Mouse (Mus musculus): ENCODE data around the gene Rnf187. TPM values are rescaled to one million over a fixed set of nuclear protein-coding genes. Genes with fewer than 3 reads are reported as not detected.
A peak's percentile ranks its signal among the peaks of the same experiment; 100 is the strongest.

The Rnf187 gene
- 315 and 331 TPM in 2 replicates for polyA plus RNA-seq (2014; fragmentation: Nextera tagmentation; extraction: Ambion mirVana)

DNA sequence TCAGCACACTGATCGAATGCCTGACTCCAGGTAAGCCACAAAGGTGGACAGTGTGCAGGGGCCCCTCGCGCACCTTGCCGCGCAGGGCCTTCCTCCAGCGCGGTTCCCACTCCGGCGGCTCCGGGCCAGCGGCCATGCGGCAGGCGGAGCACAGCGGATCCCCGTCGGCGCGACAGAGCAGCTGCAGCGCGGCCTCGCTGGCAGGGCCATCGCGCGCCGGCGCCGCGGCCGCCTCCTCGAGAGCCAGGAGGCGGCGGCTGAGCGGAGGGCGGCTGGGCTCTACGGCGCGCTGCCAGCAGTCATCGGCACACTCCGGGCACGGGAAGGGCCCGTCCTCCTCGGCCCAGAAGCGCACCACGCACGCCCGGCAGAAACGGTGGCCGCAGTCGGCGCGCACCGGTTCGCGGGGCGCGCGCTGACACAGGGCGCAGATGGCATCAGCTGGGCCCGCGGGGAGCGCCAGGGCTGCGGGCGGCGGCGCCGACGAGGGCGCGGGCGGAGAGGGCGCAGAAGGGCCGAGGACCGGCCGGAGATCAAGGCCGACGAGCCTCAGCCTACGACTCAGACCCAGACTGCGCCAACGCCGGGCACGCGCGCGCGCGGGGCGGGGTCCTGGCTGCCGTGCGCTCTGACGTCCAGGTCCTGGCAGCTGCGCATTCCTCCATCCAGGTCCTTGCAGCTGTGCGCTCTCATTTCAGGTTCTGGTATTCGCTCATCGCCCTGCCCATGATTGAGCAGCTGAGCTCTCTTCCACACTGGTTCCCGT lies at the start of gene Rnf187:
TSS of gene Rnf187 (minus strand) at position 595 of the 766 bp plus-strand sequence.
- Histone ChIP-seq H3K27me3 (ENCODE audit: control insufficient read depth, insufficient read depth, low read length) (no peaks in the 10 kb centered on the region), H3K9me3 (replicated peaks; ENCODE audit: control insufficient read depth, low read length) (no peaks in the 10 kb centered on the region), H3K27ac (replicated peaks; ENCODE audit: low read depth, low read length) (peak within 1 kb of the TSS; percentile 81), H3K36me3 (replicated peaks; ENCODE audit: control insufficient read depth, insufficient read depth, low read depth, low read length) (peaks cover 6% of the 10 kb centered on the region; the same call in 1 of the 2 replicates), H3K4me2 (ENCODE audit: low read depth, low read length) (peak within 1 kb of the TSS; percentile 77), H3K9ac (replicated peaks; ENCODE audit: low read length) (peak within 1 kb of the TSS; percentile 97), H3K4me1 (ENCODE audit: control insufficient read depth, insufficient read depth, low read length) (peaks cover 3% of the 10 kb centered on the region; the same call in 1 of the 2 replicates), H3K4me3 (ENCODE audit: low read depth, low read length) (peak within 1 kb of the TSS; percentile 90)
- ATAC-seq (replicated peaks; ENCODE audit: insufficient number of reproducible peaks, low FRiP score, low TSS enrichment, low read depth) (peak; percentile 97), DNase-seq (ENCODE audit: low spot score) (peak; percentile 96)
- under 1% methylated on average over 88 of the region's 95 CpGs for WGBS

DNA sequence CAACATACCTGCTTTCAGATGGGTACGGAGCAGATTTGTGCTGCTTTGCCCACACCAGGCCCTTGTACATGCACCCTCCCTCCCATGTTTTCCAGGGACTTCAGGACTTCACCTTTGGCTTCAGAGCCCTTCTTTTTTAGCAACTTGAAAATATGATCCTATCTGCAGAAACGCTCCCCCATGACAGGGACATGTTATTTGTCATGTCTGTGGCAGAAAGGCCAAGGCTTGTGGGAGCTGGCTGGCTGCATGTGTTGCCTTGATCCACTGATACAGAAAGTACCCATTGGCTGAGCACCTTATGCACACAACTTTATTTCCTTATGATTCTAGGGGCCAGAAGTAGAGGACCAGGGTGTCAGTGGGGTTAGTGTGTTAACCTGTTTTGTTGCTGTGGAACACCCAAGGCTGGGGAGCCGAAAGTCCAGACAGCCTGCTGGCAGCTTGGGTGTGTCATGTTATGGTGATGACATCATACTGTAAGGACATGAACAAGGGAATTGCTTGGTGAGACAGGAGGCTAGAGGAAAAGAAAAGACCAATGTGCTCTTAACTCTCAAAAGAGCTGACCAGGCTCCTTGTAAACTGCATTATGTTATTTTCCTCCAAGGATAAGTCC lies 46.7 kb upstream of the Rnf187 start:
- Histone ChIP-seq H3K27me3 (ENCODE audit: control insufficient read depth, insufficient read depth, low read length) (no peaks in the 10 kb centered on the region), H3K9me3 (replicated peaks; ENCODE audit: control insufficient read depth, low read length) (no peaks in the 10 kb centered on the region), H3K4me1 (ENCODE audit: control insufficient read depth, insufficient read depth, low read length) (no peaks in the 10 kb centered on the region), H3K4me2 (ENCODE audit: low read depth, low read length) (no peak overlapping the region), H3K9ac (replicated peaks; ENCODE audit: low read length) (no peak overlapping the region), H3K4me3 (ENCODE audit: low read depth, low read length) (no peak overlapping the region), H3K27ac (replicated peaks; ENCODE audit: low read depth, low read length) (no peak overlapping the region), H3K36me3 (replicated peaks; ENCODE audit: control insufficient read depth, insufficient read depth, low read depth, low read length) (peaks cover 12% of the 10 kb centered on the region)
- WGBS = 88% methylated on average over 3 of the region's 3 CpGs
- DNase-seq (ENCODE audit: low spot score) = no peak
- ATAC-seq (replicated peaks; ENCODE audit: insufficient number of reproducible peaks, low FRiP score, low TSS enrichment, low read depth) = no peak

DNA sequence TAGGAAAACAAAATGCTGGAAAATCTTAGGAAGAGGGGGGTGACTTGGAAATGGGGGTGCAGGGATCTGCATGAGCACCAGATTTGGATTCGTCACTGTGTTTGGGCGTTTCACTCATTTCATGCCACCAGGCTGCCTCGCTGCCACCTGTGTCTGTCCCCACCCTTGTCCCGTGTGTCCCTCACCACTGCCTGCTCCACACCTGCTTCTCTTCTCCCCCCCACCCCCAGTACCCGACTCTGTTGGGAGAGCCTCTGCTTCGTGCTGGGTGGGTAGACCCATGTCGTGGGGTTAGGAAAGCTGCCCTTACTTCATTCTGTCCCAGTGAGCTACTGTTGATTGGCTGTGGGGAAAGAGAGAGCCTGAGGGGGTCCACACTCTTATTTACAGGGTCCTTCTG lies 45.9 kb upstream of the Rnf187 start:
- H3K4me2 ChIP-seq (ENCODE audit: low read depth, low read length) = no peak overlapping the region
- peaks cover 9% of the 10 kb centered on the region for H3K36me3 ChIP-seq (replicated peaks; ENCODE audit: control insufficient read depth, insufficient read depth, low read depth, low read length)
- ATAC-seq (replicated peaks; ENCODE audit: insufficient number of reproducible peaks, low FRiP score, low TSS enrichment, low read depth) (no peak), DNase-seq (ENCODE audit: low spot score) (no peak)
- H3K27me3 ChIP-seq (ENCODE audit: control insufficient read depth, insufficient read depth, low read length) = no peaks in the 10 kb centered on the region
- WGBS = 90% methylated on average over 7 of the region's 7 CpGs
- no peak overlapping the region for H3K27ac ChIP-seq (replicated peaks; ENCODE audit: low read depth, low read length)
- no peaks in the 10 kb centered on the region for H3K9me3 ChIP-seq (replicated peaks; ENCODE audit: control insufficient read depth, low read length)
- H3K4me1 ChIP-seq (ENCODE audit: control insufficient read depth, insufficient read depth, low read length) = peaks cover 3% of the 10 kb centered on the region
- H3K4me3 ChIP-seq (ENCODE audit: low read depth, low read length) = no peak overlapping the region
- H3K9ac ChIP-seq (replicated peaks; ENCODE audit: low read length) = no peak overlapping the region

DNA sequence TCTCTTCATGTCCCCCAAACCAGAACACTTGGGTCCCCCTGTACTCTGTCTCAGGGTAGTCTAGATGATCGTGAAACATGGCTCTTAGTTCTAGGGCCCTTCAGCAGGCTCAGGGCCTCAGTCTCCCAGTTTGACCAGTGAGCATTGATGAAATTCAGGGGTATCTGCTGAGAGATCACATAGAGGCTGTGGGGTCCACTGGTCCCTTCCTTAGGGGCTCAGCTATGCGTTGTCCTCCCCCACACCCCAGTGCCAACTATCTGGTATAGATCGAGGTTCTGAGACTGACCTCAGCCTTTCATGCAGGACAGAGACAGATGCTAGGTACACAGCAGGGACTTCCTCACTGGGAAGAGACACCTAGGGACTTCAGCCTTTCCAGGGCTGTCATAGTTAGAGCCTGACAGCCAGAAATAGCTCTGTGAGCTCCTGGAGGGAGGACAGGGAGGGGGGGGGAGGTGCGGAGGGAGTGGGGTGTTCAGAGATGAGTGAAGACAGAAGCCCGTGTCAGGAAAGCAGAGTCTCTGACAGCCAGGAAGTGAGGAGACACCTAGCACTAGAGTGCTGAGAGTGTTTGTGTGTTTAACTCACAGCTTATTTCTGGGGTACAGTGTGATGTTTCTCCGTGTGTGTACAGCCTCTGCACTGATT lies 45.1 kb upstream of the Rnf187 start:
- Histone ChIP-seq H3K27ac (replicated peaks; ENCODE audit: low read depth, low read length) (no peak overlapping the region), H3K36me3 (replicated peaks; ENCODE audit: control insufficient read depth, insufficient read depth, low read depth, low read length) (peaks cover 4% of the 10 kb centered on the region), H3K27me3 (ENCODE audit: control insufficient read depth, insufficient read depth, low read length) (no peaks in the 10 kb centered on the region), H3K9me3 (replicated peaks; ENCODE audit: control insufficient read depth, low read length) (no peaks in the 10 kb centered on the region), H3K4me3 (ENCODE audit: low read depth, low read length) (no peak overlapping the region), H3K4me2 (ENCODE audit: low read depth, low read length) (no peak overlapping the region), H3K4me1 (ENCODE audit: control insufficient read depth, insufficient read depth, low read length) (peaks cover 8% of the 10 kb centered on the region), H3K9ac (replicated peaks; ENCODE audit: low read length) (no peak overlapping the region)
- 85% methylated on average over 6 of the region's 6 CpGs for WGBS
- ATAC-seq (replicated peaks; ENCODE audit: insufficient number of reproducible peaks, low FRiP score, low TSS enrichment, low read depth) (no peak), DNase-seq (ENCODE audit: low spot score) (no peak)

- no peak overlapping the region for H3K4me3 ChIP-seq (ENCODE audit: low read depth, low read length)
- DNase-seq (ENCODE audit: low spot score) = no peak
- H3K9me3 ChIP-seq (replicated peaks; ENCODE audit: control insufficient read depth, low read length) = no peaks in the 10 kb centered on the region
- no peak overlapping the region for H3K27ac ChIP-seq (replicated peaks; ENCODE audit: low read depth, low read length)
- no peaks in the 10 kb centered on the region for H3K27me3 ChIP-seq (ENCODE audit: control insufficient read depth, insufficient read depth, low read length)
- peaks cover 2% of the 10 kb centered on the region for H3K36me3 ChIP-seq (replicated peaks; ENCODE audit: control insufficient read depth, insufficient read depth, low read depth, low read length)
- H3K4me1 ChIP-seq (ENCODE audit: control insufficient read depth, insufficient read depth, low read length) = peaks cover 8% of the 10 kb centered on the region
- 85% methylated on average over 18 of the region's 18 CpGs for WGBS
- H3K4me2 ChIP-seq (ENCODE audit: low read depth, low read length) = no peak overlapping the region
- H3K9ac ChIP-seq (replicated peaks; ENCODE audit: low read length) = no peak overlapping the region
- ATAC-seq (replicated peaks; ENCODE audit: insufficient number of reproducible peaks, low FRiP score, low TSS enrichment, low read depth) = no peak
Observed at GRCm38 (mm10) chr11:58982471-58983097, 43.9 kb upstream of the Rnf187 start.

GRCm38 (mm10) chr11:58981541-58982447 lies 43.1 kb upstream of the Rnf187 start:
- H3K27me3 ChIP-seq (ENCODE audit: control insufficient read depth, insufficient read depth, low read length) = no peaks in the 10 kb centered on the region
- H3K9me3 ChIP-seq (replicated peaks; ENCODE audit: control insufficient read depth, low read length) = no peaks in the 10 kb centered on the region
- no peak overlapping the region for H3K27ac ChIP-seq (replicated peaks; ENCODE audit: low read depth, low read length)
- no peak for ATAC-seq (replicated peaks; ENCODE audit: insufficient number of reproducible peaks, low FRiP score, low TSS enrichment, low read depth)
- DNase-seq (ENCODE audit: low spot score) = peak; percentile 43
- H3K4me2 ChIP-seq (ENCODE audit: low read depth, low read length) = no peak overlapping the region
- H3K4me3 ChIP-seq (ENCODE audit: low read depth, low read length) = no peak overlapping the region
- 58% methylated on average over 14 of the region's 14 CpGs for WGBS
- H3K36me3 ChIP-seq (replicated peaks; ENCODE audit: control insufficient read depth, insufficient read depth, low read depth, low read length) = peaks cover 2% of the 10 kb centered on the region
- peaks cover 8% of the 10 kb centered on the region for H3K4me1 ChIP-seq (ENCODE audit: control insufficient read depth, insufficient read depth, low read length)
- no peak overlapping the region for H3K9ac ChIP-seq (replicated peaks; ENCODE audit: low read length)

DNA sequence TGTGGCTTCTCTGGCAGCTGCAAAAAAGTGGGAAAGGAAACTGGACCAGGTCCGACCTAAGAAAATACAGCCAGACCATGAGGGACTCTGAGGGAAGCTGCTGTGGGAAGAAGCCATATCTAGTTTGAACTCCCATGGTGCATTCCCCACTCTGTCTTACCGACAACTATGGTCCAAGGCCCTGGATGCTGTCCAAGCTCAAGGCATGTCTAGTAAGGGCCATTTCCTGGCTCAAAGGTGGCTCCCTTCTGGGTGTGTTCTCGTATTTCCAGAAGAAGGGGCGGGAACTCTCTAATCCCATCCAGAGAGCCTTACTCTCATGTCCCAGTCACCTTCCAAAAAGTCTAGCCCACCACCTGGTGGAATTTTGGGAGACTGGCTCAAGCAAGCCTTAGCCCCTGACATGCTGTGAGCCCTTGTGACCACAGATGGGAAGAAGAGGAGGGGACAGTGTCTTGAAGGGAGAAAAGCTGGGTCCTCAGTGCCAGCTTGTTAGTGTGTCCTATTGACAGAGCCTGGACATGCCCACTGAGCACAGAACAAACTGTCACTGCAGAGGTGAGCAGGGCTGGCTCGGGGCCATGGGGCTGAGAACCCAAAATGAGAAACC lies 41.8 kb upstream of the Rnf187 start:
- 74% methylated on average over 5 of the region's 5 CpGs for WGBS
- no peak overlapping the region for H3K4me3 ChIP-seq (ENCODE audit: low read depth, low read length)
- DNase-seq (ENCODE audit: low spot score) (no peak), ATAC-seq (replicated peaks; ENCODE audit: insufficient number of reproducible peaks, low FRiP score, low TSS enrichment, low read depth) (no peak)
- H3K9me3 ChIP-seq (replicated peaks; ENCODE audit: control insufficient read depth, low read length) = no peaks in the 10 kb centered on the region
- H3K36me3 ChIP-seq (replicated peaks; ENCODE audit: control insufficient read depth, insufficient read depth, low read depth, low read length) = peaks cover 2% of the 10 kb centered on the region
- H3K27ac ChIP-seq (replicated peaks; ENCODE audit: low read depth, low read length) = no peak overlapping the region
- no peak overlapping the region for H3K9ac ChIP-seq (replicated peaks; ENCODE audit: low read length)
- H3K4me1 ChIP-seq (ENCODE audit: control insufficient read depth, insufficient read depth, low read length) = peaks cover 8% of the 10 kb centered on the region
- H3K4me2 ChIP-seq (ENCODE audit: low read depth, low read length) = no peak overlapping the region
- H3K27me3 ChIP-seq (ENCODE audit: control insufficient read depth, insufficient read depth, low read length) = no peaks in the 10 kb centered on the region
